ENCODE assay signal across 1 mouse cellular context in genomic region chr4:116720343-116721097, GRCm38 (mm10).
TF ChIP-seq lines count a peak whose summit lies in the region.

TSS of gene Tesk2 (plus strand) at chr4:116720948.

TF ChIP-seq in MEL, 35 proteins besides CTCF, POLR2A, EP300 and RAD21 (continued from another document):
- TF ChIP-seq USF2 (IDR thresholded peaks at IDR 0.05; ENCODE audit: borderline replicate concordance in 1 of 2, insufficient read depth in 1 of 2, low read depth in 1 of 2, low read length in 2 of 2), result peak in 1 of 2 experiments; percentile 82; a peak in 2 of 4 replicates
